Mouse (Mus musculus) heart, embryonic 13.5 days (tissue): ENCODE data around the gene Zfp687. TPM values are rescaled to one million over a fixed set of nuclear protein-coding genes. Genes with fewer than 3 reads are reported as not detected.
"Not testable (repeated sequence)": the region's sequence is repeated elsewhere in the genome, so short reads cannot be mapped to it uniquely, and the experiment has no call there.

Source experiments
- ATAC-seq: fragments of 200-750 bp; cut with Nextera tagmentation; 2 replicates; pipeline ENCODE4 v1.8.0; 2017; ENCODE audit warnings: moderate TSS enrichment; ENCODE audit not compliant: insufficient number of reproducible peaks, low FRiP score, low TSS enrichment; ENCODE audit errors: extremely low read depth
- H3K27ac ChIP-seq: fragments of 300-500 bp; sonication (generic); replicated peaks from 2 replicates; pipeline ENCODE4 v1.5.1; 2015; ENCODE audit warnings: moderate library complexity, mild to moderate bottlenecking, inconsistent platforms
- H3K27me3 ChIP-seq: fragments of 300-500 bp; sonication (generic); replicated peaks from 2 replicates; pipeline ENCODE4 v1.6.1; 2015; ENCODE audit warnings: mild to moderate bottlenecking, inconsistent platforms
- H3K36me3 ChIP-seq: fragments of 300-500 bp; sonication (generic); 2 replicates; pipeline ENCODE4 v1.6.1; 2015; ENCODE audit warnings: mild to moderate bottlenecking, inconsistent platforms
- H3K4me1 ChIP-seq: fragments of 300-500 bp; sonication (generic); 2 replicates; pipeline ENCODE4 v1.6.1; 2015; ENCODE audit warnings: inconsistent platforms
- H3K4me2 ChIP-seq: fragments of 300-500 bp; sonication (generic); 2 replicates; pipeline ENCODE4 v1.6.1; 2015; ENCODE audit warnings: inconsistent platforms, mild to moderate bottlenecking, moderate library complexity
- H3K4me3 ChIP-seq: fragments of 300-500 bp; sonication (generic); 2 replicates; pipeline ENCODE4 v1.5.1; 2015; ENCODE audit warnings: moderate library complexity, mild to moderate bottlenecking, inconsistent platforms
- H3K9ac ChIP-seq: fragments of 300-500 bp; sonication (generic); 2 replicates; pipeline ENCODE4 v1.6.1; 2015; ENCODE audit warnings: inconsistent platforms, mild to moderate bottlenecking, moderate library complexity
- H3K9me3 ChIP-seq: fragments of 300-500 bp; sonication (generic); 2 replicates; pipeline ENCODE4 v1.6.1; 2016; ENCODE audit warnings: inconsistent platforms
- WGBS: fragments of 180-500 bp; shearing (Covaris S2); methylation state at CpG from one replicate; pipeline ENCODE4 v1.1.7; 2015; ENCODE audit warnings: mixed read lengths; 5-methylcytosine and 5-hydroxymethylcytosine counted together
- polyA plus RNA-seq: library from polyadenylated mRNA; unstranded; fragments of >200 nt; fragmentation: Nextera tagmentation; extraction: Ambion mirVana; gene quantifications from 2 replicates; pipeline ENCODE4 v1.2.1, GENCODE M21; 2015

Zfp687 gene
- polyA plus RNA-seq, 1 experiment from 2014 or later = 17.4 TPM

DNA sequence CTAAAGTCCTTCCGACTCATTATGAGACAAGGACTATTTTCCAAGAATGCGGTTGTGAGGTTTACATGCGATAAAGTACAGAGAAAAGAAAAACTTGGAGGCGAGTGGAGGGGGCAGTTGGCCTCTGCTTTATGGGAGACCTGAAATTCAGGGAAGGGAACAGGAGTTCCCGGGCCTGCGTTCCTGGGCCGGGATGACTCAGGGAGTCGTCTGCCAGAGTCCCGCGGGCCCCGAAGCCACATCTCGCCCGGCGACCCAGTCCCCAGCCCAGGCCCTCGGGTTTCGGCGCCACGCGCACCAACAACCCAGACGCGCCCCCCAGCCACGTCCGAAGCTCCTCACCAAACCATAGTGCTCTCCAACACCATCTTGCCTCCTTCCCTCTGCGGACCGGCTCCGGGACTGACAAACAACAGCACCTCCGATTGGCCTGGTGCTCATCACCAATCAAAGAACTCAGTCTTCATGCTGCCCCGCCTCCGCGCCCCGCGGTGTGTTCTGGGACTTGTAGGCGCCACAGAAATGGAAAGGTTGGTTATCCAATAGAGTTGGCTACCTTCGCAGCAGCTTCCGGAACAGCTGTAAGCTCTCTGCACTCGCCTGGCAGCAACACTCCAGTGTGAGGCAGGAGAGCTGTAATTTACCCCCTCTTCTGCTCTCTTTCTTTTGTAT lies 27.1 kb upstream of the Zfp687 start, which contains the start of gene Psmd4:
TSS of gene Psmd4 (minus strand) at position 449 of the 672 bp plus-strand sequence.
- peak; percentile 97 for ATAC-seq
- under 1% methylated on average over 36 of the region's 36 CpGs for WGBS

DNA sequence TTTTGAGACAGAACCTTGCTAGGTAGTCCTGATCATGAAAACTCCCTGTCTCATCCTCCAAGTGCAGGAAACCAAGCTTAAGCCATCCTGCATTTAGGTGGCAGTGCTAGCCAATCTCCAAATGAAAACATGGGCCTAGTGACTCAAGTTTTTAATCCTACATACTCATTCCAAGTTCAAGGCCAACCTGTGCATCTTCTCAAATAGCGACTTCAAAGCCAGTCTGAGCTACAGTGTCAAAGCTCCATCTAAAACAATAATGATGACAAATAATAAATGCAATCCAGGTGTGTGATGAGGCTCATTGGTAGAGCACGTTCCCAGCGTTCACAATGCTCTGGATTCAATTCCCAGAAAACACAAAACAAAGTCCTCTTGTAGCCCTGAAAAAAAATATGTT lies 26.4 kb upstream of the Zfp687 start:
- Histone ChIP-seq H3K27ac (peak overlapping the region; percentile 62; the same call in 1 of the 2 replicates), H3K9ac (peak overlapping the region; percentile 96)

More for the DNA sequence above, 27.1 kb upstream of the Zfp687 start, which contains the start of gene Psmd4:
- peak within 1 kb of the TSS; percentile 96 for H3K9ac ChIP-seq
- H3K4me1 ChIP-seq = peaks cover 13% of the 10 kb centered on the region
- peak within 1 kb of the TSS; percentile 74 for H3K27ac ChIP-seq
- peak within 1 kb of the TSS; percentile 77 for H3K4me2 ChIP-seq
- peak within 1 kb of the TSS; percentile 89 for H3K4me3 ChIP-seq
- no peaks in the 10 kb centered on the region for H3K27me3 ChIP-seq
- H3K9me3 ChIP-seq = no peaks in the 10 kb centered on the region
- H3K36me3 ChIP-seq = peaks cover 25% of the 10 kb centered on the region

DNA sequence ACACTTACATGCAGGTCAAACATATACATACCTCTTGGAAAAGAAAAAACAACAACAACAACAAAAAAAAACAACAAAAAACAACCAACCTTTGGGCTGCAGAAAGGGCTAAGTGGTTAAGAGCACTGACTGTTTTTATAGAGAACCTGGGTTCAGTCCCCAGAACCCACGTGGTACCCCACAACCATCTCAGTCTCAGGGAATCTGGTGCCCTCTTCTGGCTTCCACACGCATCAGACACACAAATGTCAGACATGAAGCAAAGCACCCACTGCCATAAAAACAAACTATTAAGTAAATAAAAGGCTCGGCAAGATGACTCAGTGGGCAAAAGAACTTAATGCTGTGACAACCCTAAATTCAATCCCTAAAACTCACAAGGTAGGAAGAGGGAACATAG lies 14.7 kb upstream of the Zfp687 start:
- WGBS = 64% methylated on average over 3 of the region's 3 CpGs
- Histone ChIP-seq H3K36me3 (peaks cover 57% of the 10 kb centered on the region), H3K4me1 (peaks cover 25% of the 10 kb centered on the region)

More for the DNA sequence above, 26.4 kb upstream of the Zfp687 start:
- Histone ChIP-seq H3K9me3 (no peaks in the 10 kb centered on the region), H3K36me3 (peaks cover 31% of the 10 kb centered on the region), H3K4me2 (peak overlapping the region; percentile 77), H3K4me1 (peaks cover 13% of the 10 kb centered on the region), H3K4me3 (peak overlapping the region; percentile 89), H3K27me3 (no peaks in the 10 kb centered on the region)
- no peak for ATAC-seq
- WGBS = 16% methylated on average over 3 of the region's 3 CpGs

DNA sequence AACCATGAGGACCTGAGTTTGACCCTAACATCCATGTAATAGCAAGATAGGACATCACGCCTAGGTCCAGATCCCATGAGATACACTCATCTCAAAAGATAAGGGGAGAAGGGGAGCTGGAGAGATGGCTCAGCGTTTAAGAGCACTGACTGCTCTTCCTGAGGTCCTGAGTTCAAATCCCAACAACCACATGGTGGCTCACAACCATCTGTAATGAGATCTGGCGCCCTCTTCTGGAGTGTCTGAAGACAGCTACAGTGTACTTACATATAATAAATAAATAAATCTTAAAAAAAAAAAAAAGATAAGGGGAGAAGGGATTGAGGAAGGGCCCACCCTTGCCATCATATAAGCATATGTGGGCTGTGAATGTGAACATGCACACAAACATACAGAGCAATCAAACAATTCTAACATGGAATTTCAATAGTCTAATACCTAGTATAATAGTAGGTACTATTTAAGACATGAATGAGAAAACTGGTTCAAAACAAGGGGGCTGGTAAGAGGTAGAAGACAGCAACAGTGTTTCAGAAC lies 14.1 kb upstream of the Zfp687 start:
- 60% methylated on average over 3 of the region's 3 CpGs for WGBS
- ATAC-seq, H3K27me3 ChIP-seq, H3K4me2 ChIP-seq, H3K4me3 ChIP-seq, H3K9me3 ChIP-seq, H3K27ac ChIP-seq, H3K9ac ChIP-seq: not testable (repeated sequence)
- Histone ChIP-seq H3K36me3 (peaks cover 51% of the 10 kb centered on the region), H3K4me1 (peaks cover 31% of the 10 kb centered on the region)

More for the DNA sequence above, 14.7 kb upstream of the Zfp687 start:
- Histone ChIP-seq H3K4me3 (no peak overlapping the region), H3K9me3 (no peaks in the 10 kb centered on the region), H3K4me2 (no peak overlapping the region), H3K9ac (no peak overlapping the region), H3K27me3 (no peaks in the 10 kb centered on the region), H3K27ac (no peak overlapping the region)
- no peak for ATAC-seq

DNA sequence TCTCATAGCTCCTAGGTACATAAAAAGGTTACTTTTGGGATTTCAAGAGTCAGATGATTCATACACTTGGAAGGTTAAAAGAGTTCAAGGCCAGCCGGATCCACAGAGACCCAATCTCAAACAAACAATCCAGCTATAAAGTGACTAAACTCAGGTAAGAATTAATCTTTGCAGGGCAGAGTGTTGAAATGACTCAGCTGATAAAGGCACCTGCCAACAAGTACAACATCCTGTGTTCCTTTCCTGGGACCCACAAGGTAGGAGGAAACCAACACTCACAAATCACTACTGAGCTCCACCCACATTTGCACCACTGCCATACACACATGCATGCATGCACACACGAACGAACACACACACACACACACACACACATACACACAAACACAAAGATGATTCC lies 13.4 kb upstream of the Zfp687 start:
- no peak overlapping the region for H3K4me3 ChIP-seq
- no peaks in the 10 kb centered on the region for H3K9me3 ChIP-seq
- H3K27ac ChIP-seq = no peak overlapping the region
- H3K9ac ChIP-seq = no peak overlapping the region
- peaks cover 44% of the 10 kb centered on the region for H3K36me3 ChIP-seq
- H3K4me1 ChIP-seq = peaks cover 35% of the 10 kb centered on the region
- no peaks in the 10 kb centered on the region for H3K27me3 ChIP-seq
- WGBS = 84% methylated on average over 3 of the region's 3 CpGs
- no peak for ATAC-seq
- no peak overlapping the region for H3K4me2 ChIP-seq

DNA sequence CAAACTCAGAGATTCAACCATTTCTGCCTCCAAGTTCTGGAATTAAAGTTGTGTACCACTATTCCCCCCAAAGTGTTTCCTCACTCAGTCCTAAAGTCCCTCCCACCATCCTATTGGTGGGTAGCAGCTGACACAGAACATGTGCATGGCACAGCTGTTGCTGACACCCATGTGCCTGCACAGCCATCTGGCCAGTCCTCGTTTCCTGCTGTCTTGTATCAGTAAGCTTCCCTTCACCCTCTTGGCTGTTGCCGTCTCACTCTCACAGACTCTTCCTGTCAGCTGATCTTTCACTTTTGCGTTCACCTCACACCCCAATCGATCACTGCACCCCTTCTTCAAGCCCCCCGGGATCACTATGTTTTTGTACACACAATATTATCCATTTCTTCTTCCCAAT lies 12.5 kb upstream of the Zfp687 start:
- WGBS = 43% methylated on average over 5 of the region's 5 CpGs
- ATAC-seq = no peak
- H3K4me1 ChIP-seq = peaks cover 35% of the 10 kb centered on the region
- no peaks in the 10 kb centered on the region for H3K27me3 ChIP-seq
- no peaks in the 10 kb centered on the region for H3K9me3 ChIP-seq
- 0 out of 2 replicates have a peak overlapping the region, but pooled peaks have one; percentile 8 for H3K27ac ChIP-seq
- H3K4me2 ChIP-seq = no peak overlapping the region
- H3K4me3 ChIP-seq = no peak overlapping the region
- peak overlapping the region; percentile 33; the same call in 1 of the 2 replicates for H3K9ac ChIP-seq
- H3K36me3 ChIP-seq = peaks cover 35% of the 10 kb centered on the region

DNA sequence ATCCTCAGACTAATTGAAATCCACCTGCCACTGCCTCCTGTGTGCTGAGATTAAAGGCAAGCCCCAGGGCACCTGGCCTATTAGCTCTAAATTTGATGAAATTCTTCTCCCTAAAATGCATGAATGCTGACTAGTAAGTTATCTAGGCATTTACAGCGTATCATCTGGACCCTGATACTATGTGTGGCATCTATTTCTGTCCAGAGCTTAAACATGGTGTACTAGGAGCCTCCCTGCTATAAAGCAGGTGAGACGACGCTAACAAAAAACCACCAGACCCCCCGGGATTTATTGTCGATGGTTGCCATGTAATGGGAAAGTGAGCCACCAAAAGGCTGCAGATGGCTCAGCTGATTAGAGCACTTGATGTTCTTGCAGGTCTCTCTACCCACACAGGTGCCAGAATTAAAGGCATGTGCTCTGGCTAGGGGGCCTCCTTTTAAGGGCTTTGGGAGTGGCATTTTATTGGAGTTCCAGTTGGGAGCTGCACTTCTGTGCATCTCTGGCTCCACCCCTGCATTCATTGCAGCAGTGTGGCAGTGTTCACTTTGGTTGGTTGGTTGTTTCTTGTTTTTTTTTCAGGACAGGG lies 11.9 kb upstream of the Zfp687 start:
- Histone ChIP-seq H3K4me2 (no peak overlapping the region), H3K27me3 (no peaks in the 10 kb centered on the region), H3K4me1 (peaks cover 35% of the 10 kb centered on the region), H3K9ac (no peak overlapping the region), H3K36me3 (peaks cover 29% of the 10 kb centered on the region), H3K27ac (no peak overlapping the region), H3K4me3 (no peak overlapping the region), H3K9me3 (no peaks in the 10 kb centered on the region)
- ATAC-seq = no peak
- 58% methylated on average over 5 of the region's 5 CpGs for WGBS

DNA sequence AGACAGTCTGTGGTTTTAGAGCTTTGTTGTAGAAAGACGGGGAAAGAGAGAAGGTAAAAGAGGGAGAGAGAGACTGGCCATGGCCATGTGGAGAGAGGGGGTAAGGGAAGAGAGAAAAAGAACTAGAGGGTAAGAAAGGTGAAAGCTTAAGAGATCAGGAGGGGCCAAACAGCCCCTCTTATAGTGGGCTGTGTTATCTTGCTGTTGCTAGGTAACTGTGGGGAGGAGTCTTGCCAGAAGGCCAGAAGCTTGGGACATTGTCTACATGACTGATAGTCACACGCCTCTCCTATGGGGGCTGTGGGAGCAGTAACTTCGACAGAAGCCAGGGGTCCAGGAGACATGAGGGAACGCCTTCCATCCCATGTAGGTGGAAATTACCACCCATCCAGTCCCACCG lies 10.0 kb upstream of the Zfp687 start:
- WGBS = 24% methylated on average over 5 of the region's 5 CpGs
- peaks cover 10% of the 10 kb centered on the region for H3K36me3 ChIP-seq
- no peaks in the 10 kb centered on the region for H3K9me3 ChIP-seq
- H3K27me3 ChIP-seq = no peaks in the 10 kb centered on the region
- peak overlapping the region; percentile 84 for H3K27ac ChIP-seq
- H3K4me3 ChIP-seq = peak overlapping the region; percentile 40
- H3K9ac ChIP-seq = peak overlapping the region; percentile 70
- peak overlapping the region; percentile 71 for H3K4me2 ChIP-seq
- ATAC-seq = no peak
- H3K4me1 ChIP-seq = peaks cover 35% of the 10 kb centered on the region

DNA sequence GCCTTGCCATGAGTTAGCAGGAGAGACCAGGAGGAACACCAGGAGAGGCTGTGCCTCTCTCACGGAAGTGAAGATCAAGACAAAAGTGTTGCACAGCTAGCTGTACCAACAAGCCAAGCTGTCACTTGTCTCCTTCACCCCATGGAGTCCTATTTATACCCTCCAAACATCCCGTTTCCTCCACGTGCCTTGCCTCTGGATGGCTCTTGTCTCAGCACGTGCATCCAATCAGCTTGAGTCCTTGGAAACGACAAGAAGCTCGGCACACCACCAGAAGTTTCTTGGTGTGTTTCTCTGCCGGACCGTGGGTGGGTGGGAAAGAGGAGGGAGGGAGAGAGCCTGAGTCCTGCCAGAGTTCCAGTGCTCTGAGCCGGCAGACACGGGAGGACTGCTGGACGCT lies 9.3 kb upstream of the Zfp687 start:
- Histone ChIP-seq H3K9me3 (no peaks in the 10 kb centered on the region), H3K36me3 (peaks cover 7% of the 10 kb centered on the region; the same call in 1 of the 2 replicates), H3K27me3 (no peaks in the 10 kb centered on the region), H3K4me3 (peak overlapping the region; percentile 40), H3K4me2 (peak overlapping the region; percentile 71), H3K4me1 (peaks cover 35% of the 10 kb centered on the region), H3K27ac (peak overlapping the region; percentile 84), H3K9ac (peak overlapping the region; percentile 70)
- 10% methylated on average over 11 of the region's 11 CpGs for WGBS
- no peak for ATAC-seq

DNA sequence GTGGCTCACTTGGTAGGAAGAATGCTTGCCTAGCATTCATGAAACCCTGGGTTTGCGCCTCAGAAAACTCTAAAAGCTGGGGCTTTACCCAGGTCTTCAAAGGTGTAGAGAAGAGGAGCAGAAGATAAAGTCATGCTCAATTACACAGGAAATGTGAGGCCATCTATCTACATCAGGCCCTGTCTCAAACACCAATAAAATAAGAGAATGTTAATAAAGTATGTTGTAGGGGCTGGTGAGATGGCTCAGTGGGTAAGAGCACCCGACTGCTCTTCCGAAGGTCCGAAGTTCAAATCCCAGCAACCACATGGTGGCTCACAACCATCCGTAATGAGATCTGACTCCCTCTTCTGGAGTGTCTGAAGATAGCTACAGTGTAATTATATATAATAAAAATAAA lies 5.7 kb upstream of the Zfp687 start:
- not testable (repeated sequence) for H3K4me2 ChIP-seq, H3K9ac ChIP-seq, H3K4me3 ChIP-seq, H3K36me3 ChIP-seq, ATAC-seq, H3K27me3 ChIP-seq, H3K9me3 ChIP-seq, H3K27ac ChIP-seq
- 86% methylated on average over 5 of the region's 5 CpGs for WGBS
- H3K4me1 ChIP-seq = peaks cover 27% of the 10 kb centered on the region

DNA sequence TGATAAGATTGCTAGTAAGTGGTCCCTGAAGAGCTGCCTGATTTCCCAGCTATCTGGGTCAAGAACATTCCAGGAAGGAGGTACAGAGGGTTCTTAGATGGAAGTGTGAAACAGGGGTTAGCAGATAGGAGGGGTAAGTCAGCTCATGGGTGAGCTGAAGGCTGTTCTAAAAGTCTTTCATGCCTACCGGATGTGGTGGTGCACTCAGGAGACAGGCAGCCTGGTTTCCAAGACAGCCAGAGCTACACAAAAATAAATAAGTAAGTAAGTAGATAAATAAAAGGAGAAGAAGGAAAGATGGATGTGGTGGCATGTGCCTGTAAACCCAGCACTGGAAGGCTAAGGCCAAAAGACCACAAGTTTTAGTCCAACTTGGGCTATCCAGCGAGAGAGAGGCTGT lies 3.5 kb upstream of the Zfp687 start:
- H3K4me3 ChIP-seq = no peak overlapping the region
- peaks cover 13% of the 10 kb centered on the region for H3K4me1 ChIP-seq
- no peak overlapping the region for H3K27ac ChIP-seq
- 61% methylated on average over 2 of the region's 2 CpGs for WGBS
- H3K4me2 ChIP-seq = no peak overlapping the region
- no peaks in the 10 kb centered on the region for H3K9me3 ChIP-seq
- H3K27me3 ChIP-seq = no peaks in the 10 kb centered on the region
- H3K9ac ChIP-seq = no peak overlapping the region
- ATAC-seq = no peak
- peaks cover 4% of the 10 kb centered on the region; the same call in 1 of the 2 replicates for H3K36me3 ChIP-seq
